ENCODE assay signal across 9 mouse cellular contexts in genomic region chr11:69914917-69915430, GRCm38 (mm10). TPM values are rescaled to one million over a fixed set of nuclear protein-coding genes. Genes with fewer than 3 reads are reported as not detected.
DNase-seq lines count a peak whose midpoint lies in the region; ATAC-seq and TF ChIP-seq lines count a peak whose summit lies in the region.
"Had no signal": no experiment of that assay in that cellular context is flagged by ENCODE, and none has a peak within 500 bp of the region (broad histone marks: within the 10 kb centered on the region; RNA-seq: fewer than 3 reads in every experiment).

No protein-coding gene starts in this region.

- H3K27me3 ChIP-seq in kidney, postnatal 0 days (ENCODE audit: insufficient read depth, low read length) = no peaks in the 10 kb centered on the region
- H3K27me3 ChIP-seq in embryonic facial prominence, embryonic 11.5 days (ENCODE audit: control insufficient read depth, insufficient read depth, low read length) = no peaks in the 10 kb centered on the region
- no peaks in the 10 kb centered on the region for H3K27me3 ChIP-seq in intestine, embryonic 15.5 days (replicated peaks)
- H3K27me3 ChIP-seq in midbrain, postnatal 0 days (ENCODE audit: insufficient read depth, low read length) = no peaks in the 10 kb centered on the region

- ATAC-seq in kidney, postnatal 0 days (replicated peaks; ENCODE audit: low FRiP score, low read depth) = no peak
- no peak for ATAC-seq in embryonic facial prominence, embryonic 11.5 days (replicated peaks; ENCODE audit: insufficient number of reproducible peaks, low FRiP score, low TSS enrichment, low read depth)
- ATAC-seq in intestine, embryonic 15.5 days = no peak
- ATAC-seq in midbrain, postnatal 0 days (ENCODE audit: low FRiP score) = no peak
- ATAC-seq in CD4-positive, CD25-positive, alpha-beta regulatory T cell, adult 4 months = no peak

- no peak for TF ChIP-seq CTCF in kidney, postnatal 0 days (IDR thresholded peaks at IDR 0.05; ENCODE audit: low read depth)
- no peak for TF ChIP-seq CTCF in midbrain, postnatal 0 days (IDR thresholded peaks at IDR 0.05)

- H3K4me3 ChIP-seq in kidney, postnatal 0 days (replicated peaks; ENCODE audit: low read depth, low read length) = peak overlapping the region; percentile 64
- peak overlapping the region; percentile 86 for H3K4me3 ChIP-seq in embryonic facial prominence, embryonic 11.5 days (ENCODE audit: low read depth, low read length)
- H3K4me3 ChIP-seq in intestine, embryonic 15.5 days (replicated peaks) = peak overlapping the region; percentile 91
- H3K4me3 ChIP-seq in midbrain, postnatal 0 days (ENCODE audit: low read depth, low read length) = peak overlapping the region; percentile 79

- DNase-seq in kidney, postnatal 0 days (ENCODE audit: low spot score) = no peak
- no peak for DNase-seq in kidney, postnatal 14 days
- no peak for DNase-seq in embryonic facial prominence, embryonic 11.5 days (ENCODE audit: low spot score)
- no peak for DNase-seq in midbrain, postnatal 0 days (ENCODE audit: low spot score)
- no peak for DNase-seq in embryo, embryonic 10.5 days (ENCODE audit: low spot score)
- DNase-seq in layer of hippocampus, adult 18-20 months (ENCODE audit: low spot score in 2 of 2) = no peak
- DNase-seq: kidney, adult 18-20 months had no signal

- peaks cover 56% of the 10 kb centered on the region for H3K36me3 ChIP-seq in kidney, postnatal 0 days (ENCODE audit: insufficient read depth, low read length)
- H3K36me3 ChIP-seq in embryonic facial prominence, embryonic 11.5 days (replicated peaks; ENCODE audit: control insufficient read depth, insufficient read depth, low read depth, low read length) = peaks cover 35% of the 10 kb centered on the region
- peaks cover 52% of the 10 kb centered on the region for H3K36me3 ChIP-seq in intestine, embryonic 15.5 days
- peaks cover 61% of the 10 kb centered on the region for H3K36me3 ChIP-seq in midbrain, postnatal 0 days (ENCODE audit: insufficient read depth, low read length)

- no peak overlapping the region for H3K27ac ChIP-seq in kidney, postnatal 0 days
- H3K27ac ChIP-seq in embryonic facial prominence, embryonic 11.5 days (replicated peaks; ENCODE audit: low read depth, low read length) = peak overlapping the region; percentile 8; the same call in 1 of the 2 replicates
- no peak overlapping the region for H3K27ac ChIP-seq in intestine, embryonic 15.5 days
- H3K27ac ChIP-seq in midbrain, postnatal 0 days (ENCODE audit: low read depth, low read length) = no peak overlapping the region

- no peak overlapping the region for H3K9ac ChIP-seq in kidney, postnatal 0 days (ENCODE audit: low read depth, low read length)
- peak overlapping the region; percentile 91 for H3K9ac ChIP-seq in embryonic facial prominence, embryonic 11.5 days (replicated peaks; ENCODE audit: low read length)
- H3K9ac ChIP-seq in intestine, embryonic 15.5 days = peak overlapping the region; percentile 96
- peak overlapping the region; percentile 13; the same call in 1 of the 2 replicates for H3K9ac ChIP-seq in midbrain, postnatal 0 days (replicated peaks; ENCODE audit: low read length, poor library complexity, severe bottlenecking)

- H3K4me1 ChIP-seq in kidney, postnatal 0 days (replicated peaks; ENCODE audit: insufficient read depth, low read length) = peaks cover 18% of the 10 kb centered on the region
- peaks cover 12% of the 10 kb centered on the region for H3K4me1 ChIP-seq in embryonic facial prominence, embryonic 11.5 days (ENCODE audit: control insufficient read depth, insufficient read depth, low read length)
- H3K4me1 ChIP-seq in intestine, embryonic 15.5 days (replicated peaks) = peaks cover 38% of the 10 kb centered on the region
- H3K4me1 ChIP-seq in midbrain, postnatal 0 days (ENCODE audit: insufficient read depth, low read length) = peaks cover 12% of the 10 kb centered on the region

- no peaks in the 10 kb centered on the region for H3K9me3 ChIP-seq in kidney, postnatal 0 days (replicated peaks; ENCODE audit: low read length)
- no peaks in the 10 kb centered on the region for H3K9me3 ChIP-seq in embryonic facial prominence, embryonic 11.5 days (replicated peaks; ENCODE audit: control insufficient read depth, low read length)
- H3K9me3 ChIP-seq in intestine, embryonic 15.5 days = no peaks in the 10 kb centered on the region
- H3K9me3 ChIP-seq in midbrain, postnatal 0 days (ENCODE audit: low read length) = no peaks in the 10 kb centered on the region

- WGBS in kidney, postnatal 0 days = 25% methylated on average over 9 of the region's 9 CpGs
- 34% methylated on average over 9 of the region's 9 CpGs for WGBS in embryonic facial prominence, embryonic 11.5 days
- WGBS in intestine, embryonic 15.5 days = 35% methylated on average over 9 of the region's 9 CpGs
- 40% methylated on average over 9 of the region's 9 CpGs for WGBS in midbrain, postnatal 0 days

- H3K4me2 ChIP-seq in kidney, postnatal 0 days (ENCODE audit: low read length) = peak overlapping the region; percentile 99
- peak overlapping the region; percentile 98 for H3K4me2 ChIP-seq in embryonic facial prominence, embryonic 11.5 days (ENCODE audit: low read depth, low read length)
- H3K4me2 ChIP-seq in intestine, embryonic 15.5 days (replicated peaks) = peak overlapping the region; percentile 96
- peak overlapping the region; percentile 97 for H3K4me2 ChIP-seq in midbrain, postnatal 0 days (ENCODE audit: low read depth, low read length, poor library complexity, severe bottlenecking)

RNA-seq across cellular contexts. Expression of gene Gps2, which starts 1.3 kb away (rescaled TPM):
- polyA plus RNA-seq in kidney, postnatal 0 days (2015; fragmentation: Nextera tagmentation; extraction: Ambion mirVana) = 63.0 and 65.0 TPM in 2 replicates
- 76.2 and 81.8 TPM in 2 replicates for polyA plus RNA-seq in embryonic facial prominence, embryonic 11.5 days (2014; fragmentation: Nextera tagmentation; extraction: Ambion mirVana)
- 68.1 and 68.5 TPM in 2 replicates for polyA plus RNA-seq in intestine, embryonic 15.5 days (2015; fragmentation: Nextera tagmentation; extraction: Ambion mirVana)
- 45.8 and 47.6 TPM in 2 replicates for total RNA-seq in midbrain, postnatal 0 days (2014; rRNA removed)
- 60.3 and 64.3 TPM in 2 replicates for polyA plus RNA-seq in midbrain, postnatal 0 days (2015; fragmentation: Nextera tagmentation; extraction: Ambion mirVana)
- total RNA-seq in layer of hippocampus, adult 18-20 months (2021) = 10 to 100 TPM; 35.7 to 36.1 TPM
- polyA plus RNA-seq in CD4-positive, CD25-positive, alpha-beta regulatory T cell, adult 4 months (2017; shearing (Covaris generic)) = 100 to 1,000 TPM; 120 to 134 TPM

RNA-seq across cellular contexts. Expression of gene Eif5a, which starts 6.8 kb away (rescaled TPM):
- 1,371 and 1,476 TPM in 2 replicates for polyA plus RNA-seq in kidney, postnatal 0 days (2015; fragmentation: Nextera tagmentation; extraction: Ambion mirVana)
- 2,030 and 2,067 TPM in 2 replicates for polyA plus RNA-seq in embryonic facial prominence, embryonic 11.5 days (2014; fragmentation: Nextera tagmentation; extraction: Ambion mirVana)
- polyA plus RNA-seq in intestine, embryonic 15.5 days (2015; fragmentation: Nextera tagmentation; extraction: Ambion mirVana) = 1,625 and 1,693 TPM in 2 replicates
- total RNA-seq in midbrain, postnatal 0 days (2014; rRNA removed) = 452 and 486 TPM in 2 replicates
- 1,054 and 1,096 TPM in 2 replicates for polyA plus RNA-seq in midbrain, postnatal 0 days (2015; fragmentation: Nextera tagmentation; extraction: Ambion mirVana)
- 100 to 1,000 TPM; 438 to 463 TPM for total RNA-seq in layer of hippocampus, adult 18-20 months (2021)
- polyA plus RNA-seq in CD4-positive, CD25-positive, alpha-beta regulatory T cell, adult 4 months (2017; shearing (Covaris generic)) = 1,000 to 10,000 TPM; 1,067 to 1,377 TPM

RNA-seq across cellular contexts. Expression of gene Neurl4, which starts 14.1 kb away (rescaled TPM):
- 9.7 and 12.7 TPM in 2 replicates for polyA plus RNA-seq in kidney, postnatal 0 days (2015; fragmentation: Nextera tagmentation; extraction: Ambion mirVana)
- polyA plus RNA-seq in embryonic facial prominence, embryonic 11.5 days (2014; fragmentation: Nextera tagmentation; extraction: Ambion mirVana) = 11.5 and 13.8 TPM in 2 replicates
- polyA plus RNA-seq in intestine, embryonic 15.5 days (2015; fragmentation: Nextera tagmentation; extraction: Ambion mirVana) = 7.0 and 10.0 TPM in 2 replicates
- total RNA-seq in midbrain, postnatal 0 days (2014; rRNA removed) = 112 and 118 TPM in 2 replicates
- 15.2 and 16.7 TPM in 2 replicates for polyA plus RNA-seq in midbrain, postnatal 0 days (2015; fragmentation: Nextera tagmentation; extraction: Ambion mirVana)
- 100 to 1,000 TPM; 108 to 114 TPM for total RNA-seq in layer of hippocampus, adult 18-20 months (2021)
- polyA plus RNA-seq in CD4-positive, CD25-positive, alpha-beta regulatory T cell, adult 4 months (2017; shearing (Covaris generic)) = 1 to 10 TPM; 8.3 to 9.1 TPM

RNA-seq across cellular contexts. Expression of gene 2810408A11Rik, which starts 14.2 kb away (rescaled TPM):
- polyA plus RNA-seq in kidney, postnatal 0 days (2015; fragmentation: Nextera tagmentation; extraction: Ambion mirVana) = 12.5 and 13.0 TPM in 2 replicates
- polyA plus RNA-seq in embryonic facial prominence, embryonic 11.5 days (2014; fragmentation: Nextera tagmentation; extraction: Ambion mirVana) = 17.6 and 20.7 TPM in 2 replicates
- 7.7 and 7.9 TPM in 2 replicates for polyA plus RNA-seq in intestine, embryonic 15.5 days (2015; fragmentation: Nextera tagmentation; extraction: Ambion mirVana)
- total RNA-seq in midbrain, postnatal 0 days (2014; rRNA removed) = 3.3 and 8.7 TPM in 2 replicates
- polyA plus RNA-seq in midbrain, postnatal 0 days (2015; fragmentation: Nextera tagmentation; extraction: Ambion mirVana) = 4.8 and 6.2 TPM in 2 replicates
- under 1 TPM; 0.17 to 0.58 TPM for total RNA-seq in layer of hippocampus, adult 18-20 months (2021)
- polyA plus RNA-seq in CD4-positive, CD25-positive, alpha-beta regulatory T cell, adult 4 months (2017; shearing (Covaris generic)) = 1 to 10 TPM; 1.6 to 2.0 TPM

RNA-seq across cellular contexts. Expression of gene Acap1, which starts 19.6 kb away (rescaled TPM):
- polyA plus RNA-seq in kidney, postnatal 0 days (2015; fragmentation: Nextera tagmentation; extraction: Ambion mirVana) = 0.33 and 0.48 TPM in 2 replicates
- 0.56 and 0.60 TPM in 2 replicates for polyA plus RNA-seq in embryonic facial prominence, embryonic 11.5 days (2014; fragmentation: Nextera tagmentation; extraction: Ambion mirVana)
- 4.8 and 5.9 TPM in 2 replicates for polyA plus RNA-seq in intestine, embryonic 15.5 days (2015; fragmentation: Nextera tagmentation; extraction: Ambion mirVana)
- 0.66 TPM in 1 of 2 replicates, not detected in the other for total RNA-seq in midbrain, postnatal 0 days (2014; rRNA removed)
- 0.14 TPM in 1 of 2 replicates, not detected in the other for polyA plus RNA-seq in midbrain, postnatal 0 days (2015; fragmentation: Nextera tagmentation; extraction: Ambion mirVana)
- total RNA-seq in layer of hippocampus, adult 18-20 months (2021) = not detected
- 100 to 1,000 TPM; 256 to 383 TPM for polyA plus RNA-seq in CD4-positive, CD25-positive, alpha-beta regulatory T cell, adult 4 months (2017; shearing (Covaris generic))
